Mouse (Mus musculus): ENCODE measurements around the gene Ank2. TPM values are rescaled to one million over a fixed set of nuclear protein-coding genes. Genes with fewer than 3 reads are reported as not detected.

Gene Ank2
- total and polyA plus RNA-seq, 3 experiments, result 96.1 to 290 (median 269) TPM

DNA sequence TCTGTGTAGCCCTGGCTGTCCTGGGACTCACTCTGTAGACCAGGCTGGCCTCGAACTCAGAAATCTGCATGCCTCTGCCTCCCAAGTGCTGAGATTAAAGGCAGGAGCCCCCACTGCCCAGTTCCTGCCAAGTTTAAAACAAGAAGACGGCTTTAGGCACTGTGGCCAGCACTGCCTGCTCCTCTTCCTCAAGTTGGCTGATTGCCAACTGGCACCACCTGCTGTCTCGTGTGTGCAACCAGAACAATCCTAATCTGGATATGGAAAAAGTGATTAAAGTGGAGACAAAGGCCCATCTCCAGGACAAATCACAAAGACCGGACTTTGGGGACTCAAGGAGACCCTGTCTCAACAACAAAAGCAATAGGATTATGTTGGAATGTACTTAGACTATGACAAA, 288.6 kb downstream of the Ank2 start:
- WGBS, result 40% methylated on average over 4 of the region's 4 CpGs
- no peak for DNase-seq
- H3K36me3 ChIP-seq (ENCODE audit: control insufficient read depth, insufficient read depth, low read length), result no peaks in the 10 kb centered on the region
- no peaks in the 10 kb centered on the region; the same call in 1 of the 2 replicates for H3K79me2 ChIP-seq (replicated peaks; ENCODE audit: control insufficient read depth, insufficient read depth, low read length)
- intact Hi-C loops (cut with DNase I), result no loop called here
- H3K27ac ChIP-seq, result no peak overlapping the region
- no peaks in the 10 kb centered on the region for H3K4me1 ChIP-seq (ENCODE audit: control insufficient read depth, insufficient read depth, low read length)
- no peak for TF ChIP-seq EP300 (IDR thresholded peaks at IDR 0.05; ENCODE audit: insufficient read depth, low read depth, low read length)
- TF ChIP-seq POLR2A (IDR thresholded peaks at IDR 0.05; ENCODE audit: insufficient read depth, low read depth, low read length), result no peak
- TF ChIP-seq CTCF (IDR thresholded peaks at IDR 0.05), result no peak
- H3K4me3 ChIP-seq, result no peak overlapping the region
- H3K9ac ChIP-seq (ENCODE audit: low read depth, low read length), result no peak overlapping the region
- no peaks in the 10 kb centered on the region for H3K27me3 ChIP-seq (ENCODE audit: control insufficient read depth, insufficient read depth, low read length)

DNA sequence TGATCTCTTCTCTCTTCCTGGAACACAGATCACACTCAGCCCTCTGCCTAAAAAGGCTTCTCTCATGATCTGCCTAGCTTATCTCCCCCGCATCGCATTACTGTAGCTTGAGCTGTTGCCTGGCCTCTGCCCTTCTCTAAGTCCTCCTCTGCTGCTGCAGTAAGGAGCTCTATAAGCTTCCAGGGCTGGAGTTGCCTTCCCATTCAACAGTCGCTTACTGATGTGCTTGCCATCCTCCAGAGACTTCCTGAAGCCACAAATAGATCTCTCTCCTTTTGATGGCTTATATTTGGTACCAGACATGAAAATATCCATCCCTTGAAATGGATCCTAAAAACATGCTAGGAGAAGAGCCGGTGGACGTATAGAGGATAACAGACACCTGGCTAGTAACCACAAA, 290.3 kb downstream of the Ank2 start:
- Histone ChIP-seq H3K27ac (no peak overlapping the region), H3K9ac (ENCODE audit: low read depth, low read length) (no peak overlapping the region), H3K4me1 (ENCODE audit: control insufficient read depth, insufficient read depth, low read length) (no peaks in the 10 kb centered on the region), H3K79me2 (replicated peaks; ENCODE audit: control insufficient read depth, insufficient read depth, low read length) (no peaks in the 10 kb centered on the region), H3K27me3 (ENCODE audit: control insufficient read depth, insufficient read depth, low read length) (no peaks in the 10 kb centered on the region), H3K36me3 (ENCODE audit: control insufficient read depth, insufficient read depth, low read length) (no peaks in the 10 kb centered on the region), H3K4me3 (no peak overlapping the region)
- no peak for DNase-seq
- intact Hi-C loops (cut with DNase I), result no loop called here
- TF ChIP-seq CTCF (IDR thresholded peaks at IDR 0.05) (no peak), POLR2A (IDR thresholded peaks at IDR 0.05; ENCODE audit: insufficient read depth, low read depth, low read length) (no peak), EP300 (IDR thresholded peaks at IDR 0.05; ENCODE audit: insufficient read depth, low read depth, low read length) (no peak)
- 64% methylated on average over 5 of the region's 5 CpGs for WGBS

DNA sequence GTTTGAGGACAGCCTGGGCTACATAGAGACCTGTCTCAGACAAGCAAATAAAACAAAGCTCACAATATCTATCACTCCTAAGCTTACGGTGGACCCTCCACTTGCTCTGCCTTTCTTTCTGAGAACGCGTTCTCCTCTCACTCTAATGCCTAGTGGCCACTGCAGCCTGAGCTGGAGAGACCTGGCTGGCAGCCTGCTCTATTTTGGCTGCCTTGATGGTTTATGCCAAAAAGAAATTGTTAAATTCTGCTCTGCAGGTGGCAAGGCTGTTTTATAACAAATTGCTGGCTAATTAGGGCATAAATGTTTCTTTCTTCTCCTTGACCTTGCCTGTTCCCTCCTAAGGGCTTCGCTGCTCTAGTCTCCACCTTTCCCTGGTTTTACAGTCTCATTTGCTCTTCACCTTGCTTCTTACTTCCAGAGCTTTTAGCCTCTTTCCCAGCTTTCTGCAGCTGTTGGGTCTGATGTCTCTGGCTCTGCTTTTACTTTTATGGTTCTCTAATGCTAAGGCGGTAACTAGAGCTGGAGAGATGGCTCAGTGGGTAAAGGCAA, 293.2 kb downstream of the Ank2 start:
- no peak for DNase-seq
- Histone ChIP-seq H3K4me1 (ENCODE audit: control insufficient read depth, insufficient read depth, low read length) (peaks cover 2% of the 10 kb centered on the region), H3K4me3 (no peak overlapping the region), H3K36me3 (ENCODE audit: control insufficient read depth, insufficient read depth, low read length) (no peaks in the 10 kb centered on the region), H3K9ac (ENCODE audit: low read depth, low read length) (no peak overlapping the region), H3K27ac (no peak overlapping the region), H3K27me3 (ENCODE audit: control insufficient read depth, insufficient read depth, low read length) (no peaks in the 10 kb centered on the region), H3K79me2 (replicated peaks; ENCODE audit: control insufficient read depth, insufficient read depth, low read length) (no peaks in the 10 kb centered on the region)
- TF ChIP-seq CTCF (IDR thresholded peaks at IDR 0.05) (no peak), POLR2A (IDR thresholded peaks at IDR 0.05; ENCODE audit: insufficient read depth, low read depth, low read length) (no peak), EP300 (IDR thresholded peaks at IDR 0.05; ENCODE audit: insufficient read depth, low read depth, low read length) (no peak)
- WGBS, result 78% methylated on average over 5 of the region's 5 CpGs
- intact Hi-C loops (cut with DNase I), result no loop called here

DNA sequence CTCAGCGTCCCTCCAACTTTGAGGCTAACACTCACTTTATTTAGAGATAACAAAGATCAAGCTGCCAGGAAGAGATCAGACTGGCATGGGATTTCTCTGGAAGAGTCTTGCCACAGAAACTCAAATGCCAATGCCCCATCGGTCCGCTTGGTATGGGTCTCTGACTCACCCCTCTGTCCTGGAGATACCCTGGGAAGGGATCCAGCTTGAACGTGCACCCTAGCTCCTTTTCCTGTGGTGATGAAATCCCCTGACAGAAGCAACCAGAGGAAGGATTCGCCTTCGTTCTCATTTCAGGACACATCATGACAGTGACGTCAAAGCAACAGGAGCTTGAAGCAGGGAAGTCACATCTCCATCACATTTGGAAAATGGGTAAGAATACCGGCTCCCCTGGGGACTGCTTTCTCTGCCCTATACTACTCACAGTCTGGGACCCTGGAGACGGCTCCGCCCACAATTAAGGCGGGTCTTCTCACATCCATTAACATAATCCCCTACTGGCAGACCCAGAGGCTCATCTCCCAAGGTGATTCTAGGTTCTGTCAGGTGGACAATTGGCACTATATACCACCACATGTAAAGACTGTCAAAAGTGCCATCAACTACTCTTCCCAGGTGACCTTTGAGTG, 296.6 kb downstream of the Ank2 start:
- Histone ChIP-seq H3K27ac (no peak overlapping the region), H3K4me3 (no peak overlapping the region), H3K36me3 (ENCODE audit: control insufficient read depth, insufficient read depth, low read length) (no peaks in the 10 kb centered on the region), H3K27me3 (ENCODE audit: control insufficient read depth, insufficient read depth, low read length) (no peaks in the 10 kb centered on the region), H3K9ac (ENCODE audit: low read depth, low read length) (no peak overlapping the region), H3K79me2 (replicated peaks; ENCODE audit: control insufficient read depth, insufficient read depth, low read length) (no peaks in the 10 kb centered on the region), H3K4me1 (ENCODE audit: control insufficient read depth, insufficient read depth, low read length) (peaks cover 2% of the 10 kb centered on the region)
- no peak for DNase-seq
- WGBS, result 38% methylated on average over 11 of the region's 11 CpGs
- no peak for TF ChIP-seq POLR2A (IDR thresholded peaks at IDR 0.05; ENCODE audit: insufficient read depth, low read depth, low read length)
- no peak for TF ChIP-seq CTCF (IDR thresholded peaks at IDR 0.05)
- no peak for TF ChIP-seq EP300 (IDR thresholded peaks at IDR 0.05; ENCODE audit: insufficient read depth, low read depth, low read length)
- intact Hi-C loops (cut with DNase I), result no loop called here

DNA sequence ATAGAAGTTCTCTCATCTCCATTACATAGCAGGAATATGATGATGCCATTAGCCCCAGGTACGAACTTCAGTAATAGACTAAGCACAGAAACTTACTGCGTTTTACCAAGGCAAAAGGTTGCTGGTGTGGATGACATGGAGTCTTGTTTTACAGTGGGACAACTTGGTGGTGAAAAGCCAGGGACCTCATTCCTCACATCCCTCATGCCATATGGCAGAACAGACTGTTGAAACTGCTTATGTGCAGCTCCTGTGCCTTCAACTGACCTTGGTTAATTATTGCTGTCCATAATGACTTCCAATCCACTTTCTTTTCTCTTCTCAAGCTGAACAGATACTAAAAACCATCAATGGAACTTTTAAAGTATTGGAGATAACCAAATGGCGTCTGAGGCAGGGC, 298.4 kb downstream of the Ank2 start:
- Histone ChIP-seq H3K79me2 (replicated peaks; ENCODE audit: control insufficient read depth, insufficient read depth, low read length) (no peaks in the 10 kb centered on the region), H3K36me3 (ENCODE audit: control insufficient read depth, insufficient read depth, low read length) (no peaks in the 10 kb centered on the region), H3K9ac (ENCODE audit: low read depth, low read length) (no peak overlapping the region), H3K4me1 (ENCODE audit: control insufficient read depth, insufficient read depth, low read length) (peaks cover 2% of the 10 kb centered on the region), H3K4me3 (no peak overlapping the region), H3K27me3 (ENCODE audit: control insufficient read depth, insufficient read depth, low read length) (no peaks in the 10 kb centered on the region), H3K27ac (no peak overlapping the region)
- 76% methylated on average over 3 of the region's 3 CpGs for WGBS
- TF ChIP-seq CTCF (IDR thresholded peaks at IDR 0.05), result no peak
- TF ChIP-seq POLR2A (IDR thresholded peaks at IDR 0.05; ENCODE audit: insufficient read depth, low read depth, low read length), result no peak
- no peak for TF ChIP-seq EP300 (IDR thresholded peaks at IDR 0.05; ENCODE audit: insufficient read depth, low read depth, low read length)
- intact Hi-C loops (cut with DNase I), result no loop called here
- DNase-seq, result no peak

DNA sequence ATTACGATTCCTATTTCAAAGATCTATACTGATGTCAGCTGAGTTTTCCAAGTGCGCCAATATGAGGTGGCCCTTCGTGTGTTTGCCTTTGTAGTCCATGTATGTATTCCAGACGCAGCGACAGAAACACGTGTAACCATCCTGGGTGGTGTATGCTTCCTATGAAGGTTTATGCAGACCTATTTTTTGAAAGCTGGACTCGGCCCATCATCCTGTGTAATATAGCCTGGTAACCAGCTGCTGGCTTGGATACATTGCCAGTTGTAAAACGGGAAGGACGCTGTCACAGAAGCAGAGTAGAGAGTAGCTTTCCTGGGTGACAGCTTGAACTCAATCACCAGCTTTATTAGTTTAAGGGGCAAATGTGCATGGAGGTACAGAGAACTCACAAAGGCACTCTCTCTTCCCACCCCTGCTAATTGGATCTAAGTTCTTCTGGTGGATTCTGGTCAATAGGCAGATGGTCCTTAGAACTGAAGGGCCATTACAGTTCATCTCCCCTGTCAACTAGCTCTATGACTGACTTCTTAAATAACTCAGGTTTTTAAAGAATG, 300.0 kb downstream of the Ank2 start:
- WGBS, result 89% methylated on average over 9 of the region's 9 CpGs
- DNase-seq, result no peak
- peaks cover 2% of the 10 kb centered on the region for H3K4me1 ChIP-seq (ENCODE audit: control insufficient read depth, insufficient read depth, low read length)
- H3K27ac ChIP-seq, result no peak overlapping the region
- H3K4me3 ChIP-seq, result no peak overlapping the region
- no peaks in the 10 kb centered on the region for H3K27me3 ChIP-seq (ENCODE audit: control insufficient read depth, insufficient read depth, low read length)
- intact Hi-C loops (cut with DNase I), result loop anchor here (10.0 kb wide), 1 partner anchor 356 kb away; the partner anchor contains the start of genes Larp7 and Zgrf1
- no peaks in the 10 kb centered on the region for H3K79me2 ChIP-seq (replicated peaks; ENCODE audit: control insufficient read depth, insufficient read depth, low read length)
- no peak overlapping the region for H3K9ac ChIP-seq (ENCODE audit: low read depth, low read length)
- H3K36me3 ChIP-seq (ENCODE audit: control insufficient read depth, insufficient read depth, low read length), result no peaks in the 10 kb centered on the region
- TF ChIP-seq CTCF (IDR thresholded peaks at IDR 0.05), result no peak
- no peak for TF ChIP-seq POLR2A (IDR thresholded peaks at IDR 0.05; ENCODE audit: insufficient read depth, low read depth, low read length)
- TF ChIP-seq EP300 (IDR thresholded peaks at IDR 0.05; ENCODE audit: insufficient read depth, low read depth, low read length), result no peak

All from heart, adult 2 months (tissue).